Mouse (Mus musculus) left cerebral cortex, postnatal 14 days (tissue): ENCODE data around the gene Wdr70. TPM values are rescaled to one million over a fixed set of nuclear protein-coding genes. Genes with fewer than 3 reads are reported as not detected.

Source experiments
- microRNA-seq, 2 experiments: library from miRNA; unstranded; fragments of <30 nt; microRNA quantifications; one replicate each; pipeline ENCODE4 v1.2.0; 2022
- total RNA-seq, 2 experiments: library from RNA; stranded (reverse); gene quantifications; 2 replicates each; pipeline ENCODE4 v1.2.3; 2021

Wdr70 gene
- total RNA-seq, 2 experiments from 2014 or later, result 30.1 to 31.7 TPM

Small RNA genes lying within 50 kb of the gene (microRNA-seq; reads per million reads assigned to microRNA genes)
- gene Gm27529, result 0 reads per million in 2 experiments

Other genes starting within 250 kb of the Wdr70 start
- gene Nup155, start 10.1 kb upstream of the Wdr70 start, total RNA-seq, result 10 to 100 TPM; 17.5 to 22.0 TPM
- gene Cplane1, start 69.9 kb upstream of the Wdr70 start, total RNA-seq, result 10 to 100 TPM; 25.7 to 27.2 TPM